Mouse (Mus musculus) induced T-regulatory cell, adult 2 months (primary cell): ENCODE results near the gene Tnfrsf14.
A peak's percentile ranks its signal among the peaks of the same experiment; 100 is the strongest.

Experiments
- DNase-seq: peaks from one replicate; pipeline ENCODE4 v3.0.0-alpha.2; 2012; ENCODE audit warnings: low read depth

Gene Tnfrsf14

DNA sequence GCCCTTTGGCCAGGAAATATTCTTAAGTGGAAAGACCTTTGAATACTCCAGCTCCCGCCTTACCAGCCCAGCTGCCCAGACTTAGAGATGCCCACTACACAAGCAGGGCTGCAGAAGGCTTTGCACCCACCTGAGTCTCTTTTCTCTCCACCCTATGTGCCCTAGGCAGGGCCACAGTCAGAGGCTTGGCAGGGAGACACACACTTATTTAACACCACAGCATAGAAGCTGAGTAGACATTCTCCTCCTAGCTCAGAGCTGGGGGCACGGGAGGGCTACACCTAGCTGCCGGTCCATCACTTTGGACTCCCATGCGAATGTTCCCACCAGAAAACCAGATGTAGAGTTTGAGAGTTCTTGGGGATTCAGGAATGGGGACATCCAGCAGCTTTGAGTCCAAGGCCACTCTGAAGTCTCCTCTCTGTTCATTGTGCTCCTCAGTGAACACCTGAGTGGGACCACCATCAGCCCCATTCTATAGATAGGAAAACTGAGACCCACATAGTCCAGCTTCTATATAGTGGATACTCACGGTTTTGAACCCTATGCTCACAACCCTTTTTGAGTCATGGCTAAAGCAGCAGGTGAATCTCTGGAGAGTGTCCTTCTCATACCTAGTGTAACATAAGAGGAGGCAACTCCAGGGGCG lies 20.7 kb upstream of the Tnfrsf14 start:
- DNase-seq, result no peak

DNA sequence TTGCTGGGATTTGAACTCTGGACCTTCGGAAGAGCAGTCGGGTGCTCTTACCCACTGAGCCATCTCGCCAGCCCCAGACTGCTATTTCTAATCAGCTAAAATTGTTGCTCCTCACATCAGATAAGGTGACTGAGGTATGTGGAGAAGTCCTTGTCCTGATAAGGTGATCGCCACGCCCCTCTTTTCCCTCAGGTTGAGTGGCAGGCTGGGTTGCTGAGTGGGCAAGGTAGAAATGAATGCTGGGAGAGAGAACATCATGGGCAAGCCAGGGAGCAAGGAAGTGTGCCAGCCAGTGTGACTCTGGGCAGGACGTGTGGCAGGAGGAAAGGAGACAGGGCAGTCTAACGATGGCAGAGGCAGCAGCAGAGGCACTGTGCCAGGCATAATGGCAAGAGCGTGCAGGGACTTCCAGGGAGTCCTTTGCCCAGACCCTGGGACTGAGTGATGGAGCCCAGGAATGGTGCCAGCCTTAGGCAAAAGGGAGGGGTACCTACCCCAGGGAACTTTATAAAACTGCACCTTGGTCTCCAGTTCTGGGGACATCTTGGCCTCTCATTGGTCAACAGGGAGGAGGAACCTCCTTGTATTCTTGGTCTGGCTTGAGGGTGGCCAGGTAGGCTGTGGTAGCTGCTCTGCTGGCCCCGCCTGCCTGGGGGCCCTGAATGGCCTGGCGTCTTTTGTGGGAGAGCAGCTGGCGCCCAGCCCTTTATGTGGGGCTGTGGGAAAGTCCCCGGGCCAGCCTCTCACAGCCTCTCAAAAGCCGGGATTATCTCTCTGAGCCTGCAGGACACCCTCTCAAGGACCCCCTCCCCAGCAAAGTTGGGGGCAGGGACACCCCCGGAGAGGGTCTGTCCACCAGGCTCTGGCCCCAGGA lies 19.9 kb upstream of the Tnfrsf14 start:
- DNase-seq, result no peak

DNA sequence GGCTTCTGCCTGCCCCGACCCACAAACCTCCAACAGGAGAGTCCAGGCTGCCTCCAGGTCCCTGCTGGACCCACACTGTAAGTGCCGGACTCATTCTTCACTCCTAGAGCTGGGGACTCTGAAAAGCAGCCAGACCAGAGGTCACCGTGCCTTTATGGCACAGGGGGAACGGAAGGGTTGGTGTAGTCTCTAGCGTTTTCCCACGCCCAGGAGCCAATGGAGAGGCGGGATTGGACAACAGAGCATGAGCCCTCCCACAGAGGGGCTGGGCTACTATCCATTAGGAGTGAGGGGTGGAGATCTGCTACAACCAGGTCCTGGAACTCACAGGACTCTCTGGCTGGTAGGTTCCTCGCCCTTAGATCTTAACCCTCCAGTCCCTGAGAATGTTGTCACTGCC lies 18.0 kb upstream of the Tnfrsf14 start:
- DNase-seq, result no peak

DNA sequence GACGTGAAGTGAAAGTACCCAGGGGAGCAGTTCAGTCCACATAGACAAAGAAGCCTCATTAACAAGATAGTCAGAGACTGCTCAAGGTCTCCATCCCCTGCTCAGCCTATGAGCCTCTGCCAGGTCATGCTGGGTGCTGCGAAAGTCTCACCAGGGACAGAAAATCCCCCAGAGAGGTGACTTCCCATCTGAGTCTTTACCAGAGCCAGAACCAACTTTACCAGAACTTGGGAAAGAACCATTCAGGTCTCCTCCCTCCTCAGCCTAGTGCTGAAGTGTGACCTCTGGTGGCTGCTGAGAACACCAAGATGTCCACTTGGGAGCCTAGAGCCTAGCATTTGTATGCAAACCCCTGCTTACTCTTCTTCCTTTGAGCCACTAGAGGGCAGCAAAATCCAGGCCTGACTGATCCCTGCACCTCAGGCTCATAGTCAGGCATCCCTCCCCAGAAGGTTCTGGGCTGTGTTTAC lies 15.8 kb upstream of the Tnfrsf14 start:
- DNase-seq, result peak; percentile 94

DNA sequence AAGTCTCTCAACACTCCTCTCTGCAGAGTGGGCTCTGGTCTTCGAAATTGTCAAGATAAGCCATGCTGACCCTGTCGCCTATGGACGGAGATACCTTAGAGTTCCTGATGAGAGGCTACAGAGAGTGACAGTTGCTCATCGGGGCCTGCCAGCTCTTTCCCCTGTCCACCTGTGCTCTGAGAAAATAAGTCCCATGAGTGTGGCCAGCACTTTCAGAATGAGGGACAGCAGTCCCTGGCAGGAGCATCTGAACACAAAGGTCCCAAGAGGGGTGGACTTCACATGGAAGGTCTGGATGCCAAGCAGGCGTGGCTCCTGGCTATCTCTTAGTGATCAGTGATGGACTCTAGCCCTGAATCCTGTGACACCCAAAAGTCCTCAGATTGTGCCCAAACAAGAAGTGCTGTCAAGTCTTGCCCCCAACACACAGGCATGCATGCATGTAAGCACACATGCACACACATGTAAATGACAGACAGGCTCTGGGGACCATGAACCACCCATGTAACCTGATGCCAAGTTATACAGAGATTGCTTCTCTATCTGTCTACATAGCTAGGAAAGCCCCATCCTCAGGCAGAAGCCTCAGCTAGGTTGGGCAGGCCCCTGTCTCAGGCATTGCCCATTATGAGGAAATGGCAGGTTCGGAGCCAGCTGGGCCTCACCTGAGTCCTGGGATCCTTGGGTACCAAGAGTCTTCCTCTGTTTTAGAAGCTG lies 15.1 kb upstream of the Tnfrsf14 start:
- DNase-seq, result no peak

DNA sequence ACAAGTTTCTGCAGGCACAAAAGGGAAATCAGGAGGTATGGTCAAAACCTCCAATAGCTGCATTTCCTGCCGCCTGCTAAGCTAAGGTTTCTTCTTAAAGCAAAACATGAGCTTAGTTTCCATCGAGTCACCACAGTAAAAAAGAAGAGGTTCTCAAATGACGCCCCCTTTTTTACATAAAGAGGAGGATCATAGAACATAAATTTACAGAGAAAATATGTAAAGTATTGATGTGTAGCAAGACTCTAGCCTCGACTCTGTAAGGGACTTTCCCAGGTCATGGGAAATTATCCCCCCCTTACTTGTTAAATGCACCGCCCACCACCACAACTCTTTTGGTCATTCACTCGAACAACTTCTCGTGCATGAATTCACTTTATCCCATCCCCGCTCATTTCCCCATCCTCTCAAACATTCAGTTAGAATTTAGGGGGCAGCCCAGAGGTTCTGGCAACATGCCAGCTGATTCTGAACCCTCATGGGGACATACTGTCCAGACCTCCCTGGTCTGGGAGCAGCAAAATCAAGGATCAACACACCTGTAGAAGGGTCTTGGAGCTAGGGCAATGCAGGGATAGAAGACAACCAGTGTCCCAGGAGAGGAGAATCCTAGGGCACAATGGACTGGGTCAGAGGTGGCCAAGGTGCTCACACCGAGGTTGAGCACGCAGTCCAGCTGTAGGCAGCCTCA lies 14.4 kb upstream of the Tnfrsf14 start:
- DNase-seq, result peak; percentile 76

DNA sequence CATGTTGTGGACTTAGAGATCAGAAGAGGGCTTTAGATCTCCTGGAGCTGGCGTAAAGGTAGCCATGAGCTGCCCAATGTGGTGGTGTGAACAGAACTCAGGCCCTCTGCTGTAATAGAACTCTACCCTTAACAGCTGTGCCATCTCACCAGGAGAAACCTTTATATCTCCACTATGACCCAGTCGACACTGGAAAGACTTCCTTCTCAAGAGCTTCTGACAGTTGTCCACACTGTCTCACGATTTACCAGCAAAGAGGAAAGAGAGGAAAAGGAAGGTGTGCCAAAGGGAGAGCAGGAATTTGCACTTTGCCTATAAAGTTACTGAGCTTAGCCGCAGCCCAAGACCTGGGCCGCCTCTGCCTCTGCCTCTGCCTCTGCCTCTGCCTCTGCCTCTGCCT lies 13.5 kb upstream of the Tnfrsf14 start:
- DNase-seq, result no peak

DNA sequence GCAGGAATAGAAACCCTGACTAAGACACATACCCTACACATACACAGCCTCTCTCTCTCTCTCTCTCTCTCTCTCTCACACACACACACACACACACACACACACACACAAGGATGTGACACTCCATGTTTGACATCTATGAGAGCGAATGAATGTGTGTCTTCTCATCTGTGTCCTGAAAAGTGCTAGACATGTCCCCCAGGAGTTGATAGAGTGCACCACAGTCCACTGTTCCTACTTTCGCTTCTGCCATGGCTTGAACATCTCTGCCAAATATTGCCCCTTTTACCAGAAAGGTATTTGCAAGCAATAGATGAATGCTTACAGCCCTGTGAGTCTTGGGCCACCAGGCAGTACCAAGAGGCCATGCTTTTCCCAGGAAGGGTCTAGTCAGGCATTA lies 11.8 kb upstream of the Tnfrsf14 start:
- no peak for DNase-seq

DNA sequence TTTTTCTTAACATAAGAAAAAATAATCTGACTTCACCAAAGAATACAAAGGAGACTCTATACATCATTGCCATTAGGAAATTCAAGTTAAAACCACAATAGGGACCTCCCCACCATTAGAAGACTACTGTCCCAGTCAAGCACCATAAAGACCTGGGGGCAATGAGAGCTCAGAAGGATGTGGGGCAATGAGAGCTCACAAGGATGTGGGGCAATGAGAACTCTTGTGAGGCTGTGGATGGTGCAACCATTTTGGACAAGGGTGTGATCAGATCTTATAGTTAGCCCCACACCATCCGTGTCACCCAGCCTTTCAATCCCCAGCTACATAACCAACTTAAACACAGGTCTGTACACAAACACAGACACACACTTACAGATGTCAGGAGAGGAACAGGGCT lies 9.4 kb upstream of the Tnfrsf14 start:
- DNase-seq, result no peak

DNA sequence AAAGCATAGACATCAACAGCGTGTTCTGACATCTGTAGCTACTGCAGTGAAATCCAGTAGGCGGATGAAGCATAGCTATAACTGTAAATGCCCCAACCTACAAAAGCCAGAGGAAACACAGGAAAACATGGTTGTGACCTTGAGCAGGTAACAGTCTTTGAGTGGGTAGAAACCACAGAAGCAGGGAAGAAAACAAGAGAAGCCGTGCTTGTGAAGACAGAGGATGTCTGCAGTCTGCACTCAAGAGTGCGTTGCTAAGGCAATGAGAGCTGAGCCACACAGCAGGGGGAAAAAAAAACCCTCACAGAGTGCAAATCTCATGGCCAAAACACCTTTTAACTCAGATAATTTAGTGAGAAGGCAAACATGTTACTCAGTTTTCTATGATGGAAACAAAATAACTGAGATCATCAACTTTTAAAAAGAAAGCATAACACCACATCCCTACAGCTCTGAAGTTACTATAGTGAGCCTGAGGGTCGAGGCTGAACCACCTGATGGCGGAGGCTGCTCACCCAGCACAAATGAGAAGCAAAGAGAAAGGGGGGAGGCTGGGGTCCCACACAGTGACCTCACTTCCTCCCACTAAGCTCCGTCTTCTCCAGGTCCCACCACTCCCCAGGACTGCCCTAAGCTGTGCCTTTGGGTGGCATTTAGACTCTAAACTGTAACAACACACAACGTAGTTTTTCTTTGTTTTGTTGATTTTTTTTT lies 8.3 kb upstream of the Tnfrsf14 start:
- DNase-seq, result peak; percentile 88

DNA sequence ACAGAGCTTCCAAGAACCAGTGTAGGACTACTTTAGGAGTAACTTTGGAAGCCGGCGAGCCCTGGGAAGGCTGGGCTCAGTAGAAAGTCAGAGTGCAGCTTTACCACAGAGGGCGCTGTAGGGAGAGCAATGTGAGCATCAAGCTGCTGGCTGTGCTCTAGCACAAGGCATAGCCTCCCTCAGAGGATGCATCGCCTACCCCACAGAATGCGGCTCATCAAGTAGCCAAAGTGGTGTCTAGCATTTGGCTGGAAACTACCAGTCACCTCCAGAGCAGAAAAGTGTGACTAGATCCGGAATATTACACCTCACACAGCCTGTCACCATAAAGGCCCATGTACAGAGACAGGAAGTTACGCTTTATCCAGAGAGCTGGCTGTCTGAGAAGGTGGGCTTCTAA lies 7.4 kb upstream of the Tnfrsf14 start:
- DNase-seq, result peak; percentile 81

DNA sequence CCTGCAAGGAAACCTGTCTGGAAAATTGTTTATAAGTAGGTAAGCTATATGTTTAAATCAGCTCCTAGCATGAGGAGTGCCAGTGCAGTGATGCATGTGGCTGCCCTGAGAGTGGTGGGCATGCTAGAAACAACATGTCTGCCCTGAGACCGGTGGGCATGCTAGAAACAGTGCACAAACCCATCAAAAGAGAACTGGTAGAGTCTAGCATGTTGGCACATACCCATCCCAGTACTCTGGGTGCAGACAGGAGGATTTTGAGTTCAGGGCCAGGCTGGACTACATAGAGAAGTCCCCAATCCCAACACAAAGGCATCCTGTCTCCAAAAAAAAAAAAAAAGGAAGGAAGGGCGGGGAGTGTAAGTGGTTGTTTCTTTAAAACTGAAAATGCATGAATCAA lies 6.4 kb upstream of the Tnfrsf14 start:
- DNase-seq, result no peak

DNA sequence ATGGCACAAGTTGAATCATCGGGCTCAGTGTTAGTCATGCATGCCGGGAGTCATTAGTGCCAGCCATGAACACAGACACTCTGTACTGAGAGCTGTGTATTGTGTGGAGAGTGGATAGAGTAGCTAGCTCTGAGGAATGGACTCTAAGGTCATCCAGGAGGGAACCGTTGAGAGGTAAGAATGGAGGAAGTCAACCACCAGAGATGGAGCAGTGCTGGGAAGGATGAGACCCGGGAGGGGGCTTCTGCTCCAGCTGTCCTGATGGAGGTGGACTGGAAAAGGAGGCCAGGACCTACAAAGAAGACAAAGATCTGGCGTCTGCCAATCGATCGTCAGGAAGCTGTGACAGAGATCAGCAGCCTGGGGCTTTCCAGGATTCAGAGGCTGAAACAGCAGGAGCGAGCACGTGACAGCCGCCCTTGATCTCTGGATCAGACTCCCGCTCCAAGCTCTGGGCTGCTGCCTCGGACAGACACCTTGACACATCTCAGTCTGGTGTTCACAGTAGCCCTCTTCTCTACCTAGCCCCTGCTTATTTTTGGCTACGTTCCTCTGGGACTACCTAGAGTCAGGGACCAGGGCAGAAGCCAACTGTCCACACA lies 5.0 kb upstream of the Tnfrsf14 start:
- DNase-seq, result no peak

DNA sequence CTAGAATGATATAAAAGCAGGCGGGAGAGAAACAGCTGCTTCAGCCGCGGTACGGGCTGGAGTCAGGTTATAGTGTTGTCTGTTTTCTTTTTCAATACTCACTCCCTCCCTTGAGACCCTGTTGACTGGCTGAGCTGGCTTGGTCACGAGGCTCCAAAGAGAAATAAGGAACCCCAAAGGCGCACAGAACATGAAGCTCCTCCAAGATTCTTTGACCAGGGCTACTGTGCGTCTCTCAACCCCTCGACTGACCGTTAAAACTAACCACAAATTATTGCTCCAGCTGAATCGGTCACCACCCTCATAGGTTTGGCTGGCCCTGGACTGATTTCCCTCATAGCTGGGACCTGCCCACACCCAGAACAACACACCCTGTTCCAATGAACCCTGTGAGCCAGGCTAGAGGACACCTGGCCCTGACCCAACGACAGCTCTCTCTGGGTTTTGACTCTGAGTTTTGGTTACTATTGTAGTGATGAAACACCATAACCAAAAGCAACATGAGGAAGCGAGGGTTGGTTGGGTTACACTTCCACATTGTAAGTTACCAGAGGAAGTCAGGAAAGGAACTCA lies 811 bp upstream of the Tnfrsf14 start:
- DNase-seq, result no peak

DNA sequence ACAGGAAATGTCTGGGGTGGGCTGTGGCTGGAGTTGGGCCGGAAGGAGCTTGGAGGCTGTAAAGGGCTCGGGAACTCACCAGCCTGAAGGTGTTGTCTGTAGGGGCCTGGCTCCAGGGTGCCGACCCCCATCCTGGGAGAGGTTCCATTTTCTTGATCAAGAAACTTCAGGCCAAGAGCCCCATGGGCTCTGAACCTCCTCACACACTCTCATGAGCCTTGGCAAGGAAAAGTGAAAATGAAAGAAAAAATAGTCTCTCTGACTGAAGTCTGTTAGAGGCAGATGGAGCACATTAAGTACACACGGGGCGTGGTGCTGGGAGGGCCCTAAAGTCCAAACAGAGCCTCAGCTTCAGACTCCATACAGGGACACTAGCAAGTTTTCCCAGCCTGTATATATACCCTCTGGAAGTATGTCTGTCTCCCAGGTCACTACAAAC lies 445 bp downstream of the Tnfrsf14 start:
- peak; percentile 82 for DNase-seq

DNA sequence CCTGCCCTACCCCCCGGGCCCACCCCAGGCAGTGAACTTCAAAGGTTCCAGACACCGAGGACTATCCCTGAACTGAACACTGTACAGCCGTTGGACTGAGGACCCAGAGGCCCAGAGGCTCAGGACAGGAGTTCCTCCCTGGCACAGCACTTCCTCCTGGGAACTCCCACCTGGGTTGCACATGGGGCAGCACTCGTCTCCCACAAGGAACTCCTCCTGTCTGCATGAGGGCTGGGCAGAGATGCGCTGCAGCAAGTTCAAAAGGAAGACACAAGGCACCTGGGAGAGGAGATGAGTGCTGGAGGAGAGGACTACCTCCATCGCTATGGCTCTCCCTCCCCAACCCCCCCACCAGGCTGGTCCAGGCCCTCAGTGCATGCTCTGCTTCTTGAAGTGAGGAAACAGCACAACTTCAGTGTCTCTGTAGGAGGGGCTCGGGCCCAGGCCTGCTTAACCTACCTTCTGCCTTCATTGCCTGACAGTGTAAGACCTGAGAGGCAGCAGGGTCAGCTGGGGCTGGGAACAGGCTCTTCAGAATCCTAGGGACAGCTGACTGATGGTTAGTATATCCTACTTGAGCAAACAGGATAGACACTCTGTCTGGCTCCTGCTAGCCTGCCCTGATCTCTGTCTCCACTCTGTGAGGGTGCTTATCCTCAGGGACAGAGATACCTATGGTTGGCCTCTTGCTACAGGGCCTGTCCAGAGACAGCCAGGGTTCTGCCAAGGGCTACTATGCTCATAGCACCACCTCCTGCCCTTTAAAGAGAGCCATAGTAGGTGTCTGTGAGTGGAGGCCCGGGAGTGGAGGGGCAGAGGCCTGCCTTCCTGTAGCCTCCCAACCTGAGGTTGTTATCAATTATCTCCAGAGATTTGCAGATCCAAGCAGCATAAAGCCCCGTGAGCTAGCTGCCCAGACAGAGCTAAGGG lies 1.1 kb downstream of the Tnfrsf14 start:
- peak; percentile 53 for DNase-seq

DNA sequence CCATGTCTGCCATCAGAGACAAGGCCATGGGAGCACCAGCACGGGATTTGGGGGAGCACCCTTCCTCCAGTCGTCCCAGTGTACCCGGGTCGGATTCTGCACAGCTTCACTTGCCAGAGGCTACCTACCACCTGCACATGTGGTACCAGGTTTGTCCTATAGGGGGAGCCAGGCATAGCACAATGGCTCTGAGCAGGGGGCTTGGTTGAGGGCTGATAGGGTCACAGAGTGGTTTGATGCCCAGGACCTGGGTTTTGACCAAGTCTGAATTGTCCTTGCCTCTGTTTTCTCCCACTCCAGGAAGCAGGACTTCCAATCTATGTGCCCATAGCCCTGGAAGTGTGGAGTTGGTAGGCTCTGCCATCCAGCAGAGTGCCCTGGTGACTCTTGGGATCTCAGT lies 3.0 kb downstream of the Tnfrsf14 start:
- DNase-seq, result peak; percentile 79

DNA sequence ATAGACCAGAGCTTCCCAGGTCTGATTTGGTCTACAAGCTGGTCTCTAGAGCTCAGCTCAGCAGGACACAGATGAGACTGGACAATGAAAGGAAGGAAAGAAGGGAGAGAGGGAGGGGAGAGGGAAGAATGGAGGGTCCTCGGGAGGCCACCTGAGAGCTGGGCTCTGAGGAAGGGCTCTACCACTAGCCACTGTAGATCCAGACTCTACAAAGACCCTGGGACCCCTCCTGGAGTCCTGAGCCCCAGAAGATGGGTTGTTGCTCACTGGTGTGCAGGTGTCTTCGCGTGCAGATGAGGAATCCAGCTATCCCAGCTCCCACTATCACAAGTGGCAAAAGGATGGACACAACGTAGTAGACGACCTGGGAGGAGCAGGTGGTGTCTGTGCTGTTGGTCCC lies 5.4 kb downstream of the Tnfrsf14 start:
- DNase-seq, result no peak

DNA sequence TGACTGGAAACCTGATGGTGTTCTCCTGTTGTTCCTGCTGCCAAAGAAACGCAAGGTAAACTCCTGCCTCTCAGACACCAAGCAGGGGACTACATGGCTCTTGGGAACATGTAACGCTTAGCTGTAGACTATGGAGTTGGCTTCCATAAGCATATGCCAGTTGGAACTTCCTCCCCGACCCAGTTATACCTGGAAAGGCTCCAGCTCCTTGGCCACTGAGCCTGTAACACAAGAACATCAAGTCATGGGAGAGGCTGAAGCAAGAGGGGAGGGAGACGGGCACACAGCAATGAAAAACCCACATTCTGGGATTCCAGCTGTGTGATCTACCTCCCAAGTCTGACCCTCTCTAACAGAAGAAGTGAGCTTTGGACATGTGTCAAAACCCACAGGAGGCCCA lies 6.1 kb downstream of the Tnfrsf14 start:
- no peak for DNase-seq

DNA sequence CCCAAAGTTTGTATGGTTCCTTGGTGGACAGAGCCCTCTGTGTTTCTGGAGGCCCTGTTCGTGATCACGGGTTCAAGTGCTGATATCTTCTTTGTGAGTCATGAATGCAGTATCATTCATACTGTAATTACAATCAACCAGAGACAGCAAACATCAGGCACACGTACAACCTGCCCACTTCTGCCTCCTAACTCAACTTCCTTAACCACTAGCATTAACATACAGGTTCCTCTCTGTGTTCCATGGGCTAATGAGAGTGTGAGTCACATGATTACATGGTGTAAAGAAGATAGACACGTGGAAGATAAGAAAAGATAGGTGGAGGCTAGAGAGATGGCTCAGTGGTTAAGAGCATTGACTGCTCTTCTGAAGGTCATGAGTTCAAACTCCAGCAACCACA lies 11.7 kb downstream of the Tnfrsf14 start:
- no peak for DNase-seq
